Mouse (Mus musculus): ENCODE measurements around the gene Tuba4a. TPM values are rescaled to one million over a fixed set of nuclear protein-coding genes. Genes with fewer than 3 reads are reported as not detected.
"Not testable (repeated sequence)": the region's sequence is repeated elsewhere in the genome, so short reads cannot be mapped to it uniquely, and the experiment has no call there.

Tuba4a gene
- polyA plus RNA-seq, 1 experiment from 2014 or later = 22.2 TPM

DNA sequence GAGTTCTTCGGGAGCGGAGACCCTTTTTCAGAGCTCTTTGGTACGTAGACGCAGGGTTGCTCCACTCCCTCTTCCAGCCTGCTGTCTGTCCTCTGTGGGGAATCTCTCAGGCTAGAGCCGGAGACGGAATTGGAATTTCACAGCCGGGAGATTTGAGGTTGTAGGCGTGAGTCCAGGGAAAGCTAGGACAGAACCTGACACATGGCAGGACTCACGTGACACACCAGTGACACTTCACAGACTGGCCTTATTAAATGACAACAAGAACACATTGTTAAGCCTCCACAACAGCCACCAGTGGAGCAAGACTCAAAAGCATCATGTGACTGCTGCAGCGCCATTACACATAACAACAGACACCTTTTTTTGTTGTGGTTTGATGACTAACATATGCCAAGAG lies 19.9 kb upstream of the Tuba4a start:
- no peaks in the 10 kb centered on the region for H3K27me3 ChIP-seq (ENCODE audit: control insufficient read depth, insufficient read depth, low read depth, low read length)
- H3K9ac ChIP-seq (ENCODE audit: low read depth, low read length) = no peak overlapping the region
- peaks cover 8% of the 10 kb centered on the region for H3K4me1 ChIP-seq (ENCODE audit: control insufficient read depth, insufficient read depth, low read length)
- H3K4me2 ChIP-seq (ENCODE audit: low read length) = no peak overlapping the region
- H3K36me3 ChIP-seq (ENCODE audit: control insufficient read depth, insufficient read depth, low read length) = peaks cover 7% of the 10 kb centered on the region; the same call in 1 of the 2 replicates
- no peaks in the 10 kb centered on the region for H3K9me3 ChIP-seq (replicated peaks; ENCODE audit: control insufficient read depth, low read length, poor library complexity, severe bottlenecking)
- WGBS = 86% methylated on average over 10 of the region's 10 CpGs
- no peak for ATAC-seq
- no peak overlapping the region for H3K27ac ChIP-seq (ENCODE audit: low read length)
- H3K4me3 ChIP-seq (ENCODE audit: low read depth, low read length) = no peak overlapping the region

DNA sequence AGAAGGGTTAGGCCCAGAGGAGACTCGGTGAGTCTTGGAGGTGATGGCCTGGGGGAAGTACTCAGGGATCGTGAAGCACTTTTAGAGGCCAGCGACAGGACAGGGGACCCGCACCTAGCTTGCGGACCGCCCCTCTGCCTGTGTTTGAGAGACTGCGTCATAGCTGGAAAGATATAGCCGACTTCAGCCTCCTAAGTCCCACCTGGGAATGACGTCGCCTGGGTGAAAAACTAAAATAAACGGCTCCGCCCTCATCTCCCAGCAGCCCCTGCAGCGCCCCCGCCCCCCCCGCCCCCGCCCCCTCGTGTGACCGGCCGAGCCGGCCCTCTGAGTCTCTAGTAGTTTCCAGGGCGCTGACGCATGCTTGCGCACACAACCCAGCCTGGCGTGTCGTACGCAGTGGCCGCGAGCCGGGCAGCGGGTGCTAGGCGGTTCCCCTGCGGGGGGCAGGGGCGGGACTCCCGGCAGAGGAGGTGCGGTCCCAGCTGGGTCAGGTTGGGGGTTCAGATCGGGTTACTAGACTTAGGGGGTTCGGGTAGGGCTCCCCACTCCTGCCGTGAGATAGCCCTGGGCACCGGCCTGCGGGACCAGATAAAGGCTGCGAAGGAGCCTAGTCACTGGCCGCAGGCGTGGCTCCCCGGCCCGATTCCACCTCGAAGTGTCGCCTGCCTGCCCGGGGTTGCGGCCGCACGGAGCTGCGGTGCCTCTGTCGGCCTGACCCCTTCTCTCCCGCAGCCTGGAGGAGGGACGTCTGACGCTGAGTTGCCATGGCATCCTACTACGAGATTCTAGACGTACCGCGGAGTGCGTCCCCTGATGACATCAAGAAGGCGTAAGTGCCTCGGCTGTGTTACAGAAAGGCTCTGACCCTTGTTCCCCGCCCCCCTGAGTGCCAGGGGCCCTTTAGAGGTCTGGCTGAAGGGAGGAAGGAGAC lies 16.7 kb upstream of the Tuba4a start, which contains the start of gene Dnajb2:
Gene Dnajb2, plus strand, starts transcription at position 290 of the 934 bp plus-strand sequence.
- peak within 1 kb of the TSS; percentile 93 for H3K9ac ChIP-seq (ENCODE audit: low read depth, low read length)
- no peaks in the 10 kb centered on the region for H3K9me3 ChIP-seq (replicated peaks; ENCODE audit: control insufficient read depth, low read length, poor library complexity, severe bottlenecking)
- H3K4me2 ChIP-seq (ENCODE audit: low read length) = peak within 1 kb of the TSS; percentile 65
- peaks cover 8% of the 10 kb centered on the region for H3K4me1 ChIP-seq (ENCODE audit: control insufficient read depth, insufficient read depth, low read length)
- no peaks in the 10 kb centered on the region for H3K36me3 ChIP-seq (ENCODE audit: control insufficient read depth, insufficient read depth, low read length)
- WGBS = under 1% methylated on average over 63 of the region's 64 CpGs
- H3K27me3 ChIP-seq (ENCODE audit: control insufficient read depth, insufficient read depth, low read depth, low read length) = no peaks in the 10 kb centered on the region
- H3K27ac ChIP-seq (ENCODE audit: low read length) = peak within 1 kb of the TSS; percentile 90
- peak within 1 kb of the TSS; percentile 72 for H3K4me3 ChIP-seq (ENCODE audit: low read depth, low read length)
- ATAC-seq = peak; percentile 88

DNA sequence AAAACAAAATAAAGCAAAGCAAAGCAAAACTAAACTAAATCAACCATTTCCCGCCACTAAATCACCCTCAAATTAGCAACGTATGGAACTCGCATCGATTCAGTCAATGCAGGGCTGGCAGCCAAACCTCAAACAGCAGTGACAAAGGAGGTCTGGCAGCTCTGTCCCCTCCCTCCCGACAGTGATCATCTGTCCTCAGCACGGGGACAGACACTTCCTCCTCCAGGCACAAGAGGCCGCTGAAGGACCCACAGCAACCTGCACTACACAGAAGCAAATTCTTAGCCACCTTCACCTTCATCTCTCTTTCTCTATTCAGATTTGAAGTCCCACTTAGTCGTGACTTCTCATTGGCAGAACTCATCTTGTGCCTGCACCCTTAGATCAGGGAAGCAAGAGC lies 14.9 kb upstream of the Tuba4a start:
- H3K4me1 ChIP-seq (ENCODE audit: control insufficient read depth, insufficient read depth, low read length) = peaks cover 8% of the 10 kb centered on the region
- WGBS = 2% methylated on average over 8 of the region's 8 CpGs
- no peak overlapping the region for H3K4me3 ChIP-seq (ENCODE audit: low read depth, low read length)
- H3K36me3 ChIP-seq (ENCODE audit: control insufficient read depth, insufficient read depth, low read length) = no peaks in the 10 kb centered on the region
- H3K27ac ChIP-seq (ENCODE audit: low read length) = no peak overlapping the region
- H3K9me3 ChIP-seq (replicated peaks; ENCODE audit: control insufficient read depth, low read length, poor library complexity, severe bottlenecking) = no peaks in the 10 kb centered on the region
- no peak overlapping the region for H3K4me2 ChIP-seq (ENCODE audit: low read length)
- no peaks in the 10 kb centered on the region for H3K27me3 ChIP-seq (ENCODE audit: control insufficient read depth, insufficient read depth, low read depth, low read length)
- peak overlapping the region; percentile 40; the same call in 1 of the 2 replicates for H3K9ac ChIP-seq (ENCODE audit: low read depth, low read length)
- peak; percentile 58; the same call in 1 of the 2 replicates for ATAC-seq

DNA sequence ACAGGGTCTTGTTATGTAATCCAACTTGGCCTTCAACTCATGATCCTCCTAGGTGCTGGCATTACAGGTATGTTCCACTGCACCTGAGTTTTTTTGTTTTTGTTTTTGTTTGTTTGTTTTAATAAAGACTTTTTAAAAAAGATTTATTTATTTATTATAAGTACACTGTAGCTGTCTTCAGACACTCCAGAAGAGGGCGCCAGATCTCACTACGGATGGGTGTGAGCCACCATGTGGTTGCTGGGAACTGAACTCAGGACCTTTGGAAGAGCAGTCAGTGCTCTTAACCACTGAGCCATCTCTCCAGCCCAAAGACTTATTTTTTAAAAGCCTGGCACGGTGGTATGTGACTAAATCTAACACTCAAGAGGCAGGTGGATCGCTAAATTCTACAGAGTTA lies 12.8 kb upstream of the Tuba4a start:
- H3K4me1 ChIP-seq (ENCODE audit: control insufficient read depth, insufficient read depth, low read length); ATAC-seq; H3K9ac ChIP-seq (ENCODE audit: low read depth, low read length); H3K4me2 ChIP-seq (ENCODE audit: low read length); H3K4me3 ChIP-seq (ENCODE audit: low read depth, low read length); H3K27me3 ChIP-seq (ENCODE audit: control insufficient read depth, insufficient read depth, low read depth, low read length); H3K9me3 ChIP-seq (replicated peaks; ENCODE audit: control insufficient read depth, low read length, poor library complexity, severe bottlenecking); H3K27ac ChIP-seq (ENCODE audit: low read length); H3K36me3 ChIP-seq (ENCODE audit: control insufficient read depth, insufficient read depth, low read length): not testable (repeated sequence)
- WGBS = 66% methylated on average over 4 of the region's 4 CpGs

DNA sequence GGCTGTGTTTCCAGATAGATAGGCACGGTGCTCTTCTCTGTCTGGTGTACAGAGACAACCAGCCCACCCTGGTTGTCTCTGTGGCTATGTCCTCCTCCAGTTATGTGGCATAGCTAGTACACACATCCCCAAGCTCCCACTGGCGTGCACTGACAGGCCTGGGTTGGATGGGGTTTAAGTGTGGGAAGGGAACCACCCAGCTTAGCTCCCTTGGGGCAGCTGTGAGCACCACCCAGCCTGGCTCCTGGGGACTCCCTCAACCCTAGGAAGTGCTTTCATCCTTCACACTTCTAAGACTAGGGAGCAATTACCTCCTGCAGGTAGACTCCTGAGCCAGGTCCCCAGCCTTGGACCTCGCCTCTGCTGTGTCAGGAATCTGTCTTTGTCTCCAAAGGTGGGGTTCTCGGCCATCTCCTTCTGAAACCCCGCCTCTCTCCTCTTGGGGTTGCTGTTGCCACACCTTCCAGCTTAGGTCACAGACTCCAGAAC lies 12.0 kb upstream of the Tuba4a start, which contains the start of gene A630095N17Rik:
Gene A630095N17Rik, minus strand, starts transcription at position 439 of the 489 bp plus-strand sequence.
- Histone ChIP-seq H3K27ac (ENCODE audit: low read length) (no peak within 1 kb of the TSS), H3K9ac (ENCODE audit: low read depth, low read length) (no peak within 1 kb of the TSS), H3K4me3 (ENCODE audit: low read depth, low read length) (no peak within 1 kb of the TSS), H3K9me3 (replicated peaks; ENCODE audit: control insufficient read depth, low read length, poor library complexity, severe bottlenecking) (no peaks in the 10 kb centered on the region), H3K36me3 (ENCODE audit: control insufficient read depth, insufficient read depth, low read length) (no peaks in the 10 kb centered on the region), H3K4me2 (ENCODE audit: low read length) (no peak within 1 kb of the TSS), H3K27me3 (ENCODE audit: control insufficient read depth, insufficient read depth, low read depth, low read length) (no peaks in the 10 kb centered on the region), H3K4me1 (ENCODE audit: control insufficient read depth, insufficient read depth, low read length) (no peaks in the 10 kb centered on the region; the same call in 1 of the 2 replicates)
- no peak for ATAC-seq
- 79% methylated on average over 5 of the region's 5 CpGs for WGBS

DNA sequence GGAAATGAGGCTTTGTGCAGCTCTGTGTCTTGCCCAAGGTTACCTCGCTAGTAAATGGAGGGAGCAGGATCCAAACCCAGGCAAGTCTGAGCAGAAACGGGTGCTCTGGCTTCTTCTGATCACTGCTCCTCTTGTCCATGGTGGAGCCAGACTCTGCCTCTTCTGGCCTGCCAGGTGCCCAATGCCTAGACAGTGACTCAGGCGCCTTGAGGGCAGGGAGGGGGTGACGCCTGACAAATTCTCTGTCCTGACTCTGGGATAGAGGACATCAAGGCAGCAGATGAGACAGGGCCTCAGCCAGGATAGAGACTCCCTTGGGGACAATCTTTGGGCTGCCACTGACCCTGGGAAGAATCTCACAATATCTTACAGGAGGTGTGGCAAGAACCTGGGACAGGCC lies 11.6 kb upstream of the Tuba4a start:
- H3K4me3 ChIP-seq (ENCODE audit: low read depth, low read length) = no peak overlapping the region
- WGBS = 81% methylated on average over 4 of the region's 4 CpGs
- H3K36me3 ChIP-seq (ENCODE audit: control insufficient read depth, insufficient read depth, low read length) = no peaks in the 10 kb centered on the region
- H3K27ac ChIP-seq (ENCODE audit: low read length) = no peak overlapping the region
- no peaks in the 10 kb centered on the region for H3K9me3 ChIP-seq (replicated peaks; ENCODE audit: control insufficient read depth, low read length, poor library complexity, severe bottlenecking)
- H3K4me1 ChIP-seq (ENCODE audit: control insufficient read depth, insufficient read depth, low read length) = no peaks in the 10 kb centered on the region; the same call in 1 of the 2 replicates
- no peak overlapping the region for H3K9ac ChIP-seq (ENCODE audit: low read depth, low read length)
- ATAC-seq = no peak
- H3K4me2 ChIP-seq (ENCODE audit: low read length) = no peak overlapping the region
- no peaks in the 10 kb centered on the region for H3K27me3 ChIP-seq (ENCODE audit: control insufficient read depth, insufficient read depth, low read depth, low read length)

DNA sequence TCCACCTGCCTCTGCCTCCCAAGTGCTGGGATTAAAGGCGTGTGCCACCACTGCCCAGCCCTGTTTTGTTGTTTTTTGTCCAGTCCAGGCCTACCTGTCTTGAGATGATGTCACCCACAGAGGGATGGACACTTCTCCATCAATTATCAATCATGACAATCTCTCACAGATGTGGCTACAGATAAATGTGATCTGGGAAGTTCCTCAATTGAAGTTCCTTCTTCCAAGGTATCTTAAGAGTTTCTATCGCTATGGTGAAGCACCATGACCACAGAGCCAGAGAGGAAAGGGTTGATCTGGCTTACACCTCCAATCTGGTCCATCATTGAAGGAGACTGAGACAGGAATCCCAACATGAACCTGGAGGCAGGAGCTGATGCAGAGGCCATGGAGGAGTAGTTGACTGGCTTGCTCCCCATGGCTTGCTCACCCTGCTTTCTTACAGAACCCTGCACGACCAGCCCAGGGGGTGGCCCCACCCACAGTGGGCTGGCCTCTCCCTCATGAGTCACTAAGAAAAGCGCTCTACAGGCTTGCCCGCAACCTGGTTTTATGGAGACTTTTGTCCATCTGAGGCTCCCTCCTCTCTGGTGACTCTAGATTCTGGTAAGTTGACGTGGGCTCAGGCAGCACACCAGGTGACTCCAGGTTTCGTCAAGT lies 10.8 kb upstream of the Tuba4a start:
- Histone ChIP-seq H3K27me3 (ENCODE audit: control insufficient read depth, insufficient read depth, low read depth, low read length) (no peaks in the 10 kb centered on the region), H3K9me3 (replicated peaks; ENCODE audit: control insufficient read depth, low read length, poor library complexity, severe bottlenecking) (no peaks in the 10 kb centered on the region), H3K4me1 (ENCODE audit: control insufficient read depth, insufficient read depth, low read length) (no peaks in the 10 kb centered on the region; the same call in 1 of the 2 replicates), H3K9ac (ENCODE audit: low read depth, low read length) (no peak overlapping the region), H3K4me3 (ENCODE audit: low read depth, low read length) (no peak overlapping the region), H3K36me3 (ENCODE audit: control insufficient read depth, insufficient read depth, low read length) (no peaks in the 10 kb centered on the region), H3K27ac (ENCODE audit: low read length) (no peak overlapping the region), H3K4me2 (ENCODE audit: low read length) (no peak overlapping the region)
- WGBS = 76% methylated on average over 7 of the region's 7 CpGs
- no peak for ATAC-seq

DNA sequence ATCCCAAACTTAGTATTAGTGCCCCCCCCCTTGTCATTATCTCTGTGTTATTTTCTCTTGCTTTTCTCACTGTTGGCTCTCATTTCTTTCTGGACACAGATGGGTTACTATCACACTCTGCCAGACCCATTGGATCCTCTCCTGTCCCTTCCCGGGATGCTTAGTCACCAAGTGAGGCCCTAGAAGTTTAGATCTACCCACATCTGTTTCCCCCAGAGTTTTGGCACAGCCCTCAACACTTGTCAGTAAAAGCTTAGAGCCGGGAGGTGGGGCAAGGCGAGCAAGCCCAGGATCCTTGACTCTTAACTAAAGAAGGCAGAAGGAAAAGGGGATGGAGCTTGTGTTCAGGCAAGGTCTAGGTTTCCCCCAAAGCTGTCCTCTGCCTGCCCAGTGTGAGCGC lies 9.5 kb upstream of the Tuba4a start:
- H3K9me3 ChIP-seq (replicated peaks; ENCODE audit: control insufficient read depth, low read length, poor library complexity, severe bottlenecking) = no peaks in the 10 kb centered on the region
- WGBS = 78% methylated on average over 4 of the region's 4 CpGs
- H3K9ac ChIP-seq (ENCODE audit: low read depth, low read length) = no peak overlapping the region
- H3K4me3 ChIP-seq (ENCODE audit: low read depth, low read length) = no peak overlapping the region
- no peaks in the 10 kb centered on the region for H3K4me1 ChIP-seq (ENCODE audit: control insufficient read depth, insufficient read depth, low read length)
- no peaks in the 10 kb centered on the region for H3K27me3 ChIP-seq (ENCODE audit: control insufficient read depth, insufficient read depth, low read depth, low read length)
- no peak overlapping the region for H3K27ac ChIP-seq (ENCODE audit: low read length)
- H3K4me2 ChIP-seq (ENCODE audit: low read length) = no peak overlapping the region
- ATAC-seq = no peak
- no peaks in the 10 kb centered on the region for H3K36me3 ChIP-seq (ENCODE audit: control insufficient read depth, insufficient read depth, low read length)

DNA sequence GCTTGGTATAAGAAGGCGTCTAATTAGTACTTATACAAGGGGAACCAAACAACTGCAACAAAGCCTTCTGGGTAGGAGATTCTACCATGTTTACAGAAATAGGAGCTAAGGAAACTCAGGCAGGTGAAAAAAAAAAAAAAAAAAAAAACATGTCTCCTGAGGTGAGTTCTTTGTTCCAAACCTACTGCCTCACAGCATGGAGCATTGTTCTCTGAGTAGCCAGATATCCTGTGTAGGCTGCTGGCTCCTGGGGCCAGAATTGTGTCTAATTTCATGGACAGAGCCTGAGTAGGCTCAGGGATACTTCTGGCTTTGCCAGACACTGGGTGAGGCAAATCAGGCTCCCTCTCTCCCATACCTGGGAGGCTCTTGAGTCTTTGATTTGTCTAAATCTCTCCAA lies 8.0 kb upstream of the Tuba4a start:
- H3K4me3 ChIP-seq (ENCODE audit: low read depth, low read length) = no peak overlapping the region
- no peak for ATAC-seq
- WGBS = 65% methylated on average over 1 of the region's 1 CpGs
- no peaks in the 10 kb centered on the region for H3K4me1 ChIP-seq (ENCODE audit: control insufficient read depth, insufficient read depth, low read length)
- H3K27ac ChIP-seq (ENCODE audit: low read length) = no peak overlapping the region
- H3K36me3 ChIP-seq (ENCODE audit: control insufficient read depth, insufficient read depth, low read length) = no peaks in the 10 kb centered on the region
- no peak overlapping the region for H3K9ac ChIP-seq (ENCODE audit: low read depth, low read length)
- no peaks in the 10 kb centered on the region for H3K27me3 ChIP-seq (ENCODE audit: control insufficient read depth, insufficient read depth, low read depth, low read length)
- no peaks in the 10 kb centered on the region for H3K9me3 ChIP-seq (replicated peaks; ENCODE audit: control insufficient read depth, low read length, poor library complexity, severe bottlenecking)
- no peak overlapping the region for H3K4me2 ChIP-seq (ENCODE audit: low read length)
